Mouse (Mus musculus) retina, embryonic 14.5 days (tissue): ENCODE measurements around the gene Rpp25l.
"Not testable (repeated sequence)": the region's sequence is repeated elsewhere in the genome, so short reads cannot be mapped to it uniquely, and the experiment has no call there.

Experiments
- DNase-seq: peaks from one replicate; pipeline ENCODE4 v3.0.0-alpha.2; 2015; ENCODE audit warnings: low spot score

The Rpp25l gene

GRCm38 (mm10) chr4:41696930-41697841 lies 16.1 kb downstream of the Rpp25l start, which contains the start of gene Cntfr:
Gene Cntfr, minus strand, starts transcription at chr4:41697089.
- DNase-seq, result peak; percentile 82

- not testable (repeated sequence) for DNase-seq
Measured at GRCm38 (mm10) chr4:41696452-41696851, 16.9 kb downstream of the Rpp25l start.

- not testable (repeated sequence) for DNase-seq
Measured at GRCm38 (mm10) chr4:41695800-41696199, 17.5 kb downstream of the Rpp25l start.

- DNase-seq, result not testable (repeated sequence)
Measured at GRCm38 (mm10) chr4:41693511-41693910, 19.8 kb downstream of the Rpp25l start.

- DNase-seq, result not testable (repeated sequence)
Measured at GRCm38 (mm10) chr4:41690014-41690413, 23.3 kb downstream of the Rpp25l start.

- DNase-seq, result not testable (repeated sequence)
Measured at GRCm38 (mm10) chr4:41688562-41688961, 24.8 kb downstream of the Rpp25l start.

- DNase-seq, result peak; percentile 77
Measured at GRCm38 (mm10) chr4:41685882-41686492, 27.3 kb downstream of the Rpp25l start.

- DNase-seq, result not testable (repeated sequence)
Measured at GRCm38 (mm10) chr4:41684931-41685453, 28.3 kb downstream of the Rpp25l start.

GRCm38 (mm10) chr4:41684131-41684930 lies 29.0 kb downstream of the Rpp25l start:
- DNase-seq, result peak; percentile 76

- DNase-seq, result not testable (repeated sequence)
Measured at GRCm38 (mm10) chr4:41683303-41683702, 30.0 kb downstream of the Rpp25l start.

- no peak for DNase-seq
Measured at GRCm38 (mm10) chr4:41682789-41683188, 30.5 kb downstream of the Rpp25l start.

- DNase-seq, result no peak
Measured at GRCm38 (mm10) chr4:41681947-41682346, 31.4 kb downstream of the Rpp25l start.

GRCm38 (mm10) chr4:41681176-41681575 lies 32.2 kb downstream of the Rpp25l start:
- no peak for DNase-seq

GRCm38 (mm10) chr4:41679291-41679690 lies 34.0 kb downstream of the Rpp25l start:
- no peak for DNase-seq

GRCm38 (mm10) chr4:41678863-41679262 lies 34.5 kb downstream of the Rpp25l start:
- no peak for DNase-seq

GRCm38 (mm10) chr4:41677006-41677629 lies 36.2 kb downstream of the Rpp25l start:
- DNase-seq, result no peak

- DNase-seq, result no peak
Measured at GRCm38 (mm10) chr4:41676248-41677005, 36.9 kb downstream of the Rpp25l start.

GRCm38 (mm10) chr4:41673186-41673585 lies 40.1 kb downstream of the Rpp25l start:
- DNase-seq, result no peak

GRCm38 (mm10) chr4:41672522-41672963 lies 40.8 kb downstream of the Rpp25l start:
- peak; percentile 64 for DNase-seq

- peak; percentile 90 for DNase-seq
Measured at GRCm38 (mm10) chr4:41671963-41672480, 41.3 kb downstream of the Rpp25l start.
